ENCODE assay signal across 8 mouse cellular contexts in genomic region chr7:12910181-12910668, GRCm38 (mm10). TPM values are rescaled to one million over a fixed set of nuclear protein-coding genes. Genes with fewer than 3 reads are reported as not detected.
A peak's percentile ranks its signal among the peaks of the same experiment; 100 is the strongest.
DNase-seq lines count a peak whose midpoint lies in the region; ATAC-seq lines count a peak whose summit lies in the region.

No protein-coding gene starts in this region.

- peak overlapping the region; percentile 57 for H3K9ac ChIP-seq in hindbrain, embryonic 15.5 days

- ATAC-seq in hindbrain, embryonic 15.5 days (ENCODE audit: low FRiP score, low read depth): peak; percentile 85

- peak overlapping the region; percentile 67 for H3K4me2 ChIP-seq in hindbrain, embryonic 15.5 days

- peak overlapping the region; percentile 92 for H3K27ac ChIP-seq in hindbrain, embryonic 15.5 days (replicated peaks)

- no peaks in the 10 kb centered on the region for H3K27me3 ChIP-seq in hindbrain, embryonic 15.5 days

- WGBS in hindbrain, embryonic 15.5 days: 10% methylated on average over 19 of the region's 19 CpGs

- H3K4me3 ChIP-seq in hindbrain, embryonic 15.5 days: peak overlapping the region; percentile 51

- H3K36me3 ChIP-seq in hindbrain, embryonic 15.5 days: peaks cover 35% of the 10 kb centered on the region

- no peaks in the 10 kb centered on the region for H3K9me3 ChIP-seq in hindbrain, embryonic 15.5 days

- peaks cover 8% of the 10 kb centered on the region for H3K4me1 ChIP-seq in hindbrain, embryonic 15.5 days (replicated peaks)

- DNase-seq in ZHBTc4 (ENCODE audit: low read depth, low spot score): peak; percentile 76
- DNase-seq in cerebellum, postnatal 25 days: peak; percentile 75 to 77
- DNase-seq in gastrocnemius, adult 18-20 months (ENCODE audit: low spot score): peak; percentile 53
- DNase-seq in layer of hippocampus, postnatal 36 days: peak; percentile 70 to 71
- peak; percentile 71 for DNase-seq in lung, postnatal 36 days
- peak; percentile 74 for DNase-seq in retina, embryonic 14.5 days (ENCODE audit: low spot score)
- DNase-seq in thymus, postnatal 14 days: peak; percentile 69

RNA-seq across cellular contexts. Expression of gene Rps5, which starts 11.9 kb away (rescaled TPM):
- total RNA-seq in gastrocnemius, adult 18-20 months (2021): 100 to 1,000 TPM; 586 to 589 TPM
- polyA plus RNA-seq in hindbrain, embryonic 15.5 days (2015; fragmentation: Nextera tagmentation; extraction: Ambion mirVana): 549 and 585 TPM in 2 replicates
- 100 to 1,000 TPM; 399 to 414 TPM for total RNA-seq in layer of hippocampus, postnatal 36 days (2021)

RNA-seq across cellular contexts. Expression of gene Zscan22, which starts 12.6 kb away (rescaled TPM):
- total RNA-seq in gastrocnemius, adult 18-20 months (2021): 1 to 10 TPM; 2.8 to 3.4 TPM
- 9.9 and 12.4 TPM in 2 replicates for polyA plus RNA-seq in hindbrain, embryonic 15.5 days (2015; fragmentation: Nextera tagmentation; extraction: Ambion mirVana)
- total RNA-seq in layer of hippocampus, postnatal 36 days (2021): 10 to 100 TPM; 17.0 to 20.7 TPM

RNA-seq across cellular contexts. Expression of gene Rnf225, which starts 17.0 kb away (rescaled TPM):
- total RNA-seq in gastrocnemius, adult 18-20 months (2021): under 1 TPM; 0.46 to 0.59 TPM
- 1.1 and 1.3 TPM in 2 replicates for polyA plus RNA-seq in hindbrain, embryonic 15.5 days (2015; fragmentation: Nextera tagmentation; extraction: Ambion mirVana)
- under 1 TPM; 0.85 to 0.88 TPM for total RNA-seq in layer of hippocampus, postnatal 36 days (2021)

RNA-seq across cellular contexts. Expression of gene Zfp128, which starts 29.2 kb away (rescaled TPM):
- total RNA-seq in gastrocnemius, adult 18-20 months (2021): 1 to 10 TPM; 1.8 to 2.2 TPM
- 7.5 TPM in 2 replicates for polyA plus RNA-seq in hindbrain, embryonic 15.5 days (2015; fragmentation: Nextera tagmentation; extraction: Ambion mirVana)
- total RNA-seq in layer of hippocampus, postnatal 36 days (2021): 1 to 10 TPM; 7.7 to 9.0 TPM

RNA-seq across cellular contexts. Expression of gene Zfp324, which starts 55.4 kb away (rescaled TPM):
- 1 to 10 TPM; 1.4 to 1.5 TPM for total RNA-seq in gastrocnemius, adult 18-20 months (2021)
- 13.4 and 13.6 TPM in 2 replicates for polyA plus RNA-seq in hindbrain, embryonic 15.5 days (2015; fragmentation: Nextera tagmentation; extraction: Ambion mirVana)
- total RNA-seq in layer of hippocampus, postnatal 36 days (2021): 10 to 100 TPM; 11.6 to 13.1 TPM

Comparison
In these comparisons a context has a peak if more than half of its experiments do, and no peak if none do; other contexts are left out.
1. Peak in every context shown above with its lines: DNase-seq, ATAC-seq, H3K4me3 ChIP-seq and H3K27ac ChIP-seq.
2. RNA of gene Zscan22, which starts 12.6 kb away (total RNA-seq): 17.0 to 20.7 TPM in layer of hippocampus, postnatal 36 days; 2.8 to 3.4 TPM in gastrocnemius, adult 18-20 months; every median in the first group is over 4 times any median in the second.